ENCODE assay signal across 9 mouse cellular contexts in genomic region chr17:45584939-45585678, GRCm38 (mm10). TPM values are rescaled to one million over a fixed set of nuclear protein-coding genes. Genes with fewer than 3 reads are reported as not detected.
DNase-seq lines count a peak whose midpoint lies in the region; ATAC-seq lines count a peak whose summit lies in the region.
"Had no signal": no experiment of that assay in that cellular context is flagged by ENCODE, and none has a peak within 500 bp of the region (broad histone marks: within the 10 kb centered on the region; RNA-seq: fewer than 3 reads in every experiment).

No protein-coding gene starts in this region.

- peaks cover 29% of the 10 kb centered on the region for H3K4me1 ChIP-seq in midbrain, embryonic 10.5 days

- 13% methylated on average over 14 of the region's 14 CpGs for whole genome bisulfite sequencing in midbrain, embryonic 10.5 days

- H3K27ac ChIP-seq in midbrain, embryonic 10.5 days (replicated peaks): peak overlapping the region; percentile 85

- intact Hi-C loops in gastrocnemius, postnatal 14 days (cut with DNase I; ENCODE audit: low total_unique reads): loop anchor here (5.0 kb wide), 1 partner anchor 47 kb away; no protein-coding TSS in a partner anchor
- intact Hi-C loops in left cerebral cortex, postnatal 4 days (cut with DNase I): loop anchor here (5.0 kb wide), 2 partner anchors 42 to 57 kb away; no protein-coding TSS in a partner anchor

- peak overlapping the region; percentile 19; the same call in 1 of the 2 replicates for H3K4me3 ChIP-seq in midbrain, embryonic 10.5 days

- peak; percentile 47 for ATAC-seq in common myeloid progenitor, adult 5-6 weeks (replicated peaks; ENCODE audit: low read depth, poor library complexity, severe bottlenecking)
- no peak; the same call in 1 of the 2 replicates for ATAC-seq in megakaryocyte-erythroid progenitor cell, adult 5-6 weeks (replicated peaks; ENCODE audit: low FRiP score, low TSS enrichment, poor library complexity, severe bottlenecking)

- peaks cover 38% of the 10 kb centered on the region for H3K36me3 ChIP-seq in midbrain, embryonic 10.5 days

- DNase-seq in T-cell, adult 2 months (ENCODE audit: low spot score): peak; percentile 63
- peak; percentile 85 for DNase-seq in gastrocnemius, postnatal 14 days
- peak; percentile 70 for DNase-seq in induced T-regulatory cell, adult 2 months (ENCODE audit: low read depth)
- peak; percentile 88 for DNase-seq in left cerebral cortex, postnatal 4 days
- DNase-seq in midbrain, embryonic 10.5 days (ENCODE audit: low spot score): peak; percentile 85
- peak; percentile 85 for DNase-seq in skeletal muscle tissue, adult 2 months (ENCODE audit: low read depth, low spot score)

- no peaks in the 10 kb centered on the region for H3K27me3 ChIP-seq in midbrain, embryonic 10.5 days (ENCODE audit: low read depth, poor library complexity, severe bottlenecking)

- H3K9me3 ChIP-seq in midbrain, embryonic 10.5 days (replicated peaks): peaks cover 8% of the 10 kb centered on the region; the same call in 1 of the 2 replicates

RNA-seq across cellular contexts. Expression of gene Hsp90ab1, which starts 12.0 kb away (rescaled TPM):
- total RNA-seq in common myeloid progenitor, adult 5-6 weeks (2017): 2,806 and 3,169 TPM in 2 replicates
- 100 to 1,000 TPM; 735 to 778 TPM for total RNA-seq in gastrocnemius, postnatal 14 days (2021)
- 1,000 to 10,000 TPM; 1,680 to 1,682 TPM for total RNA-seq in left cerebral cortex, postnatal 4 days (2021)
- 1,780 and 2,044 TPM in 2 replicates for polyA plus RNA-seq in midbrain, embryonic 10.5 days (2016; fragmentation: Nextera tagmentation; extraction: Ambion mirVana)
- total RNA-seq in megakaryocyte-erythroid progenitor cell, adult 5-6 weeks (2014; fragmentation: Nextera tagmentation): 1,847 and 1,911 TPM in 2 replicates
- 2,660 and 3,319 TPM in 2 replicates for total RNA-seq in megakaryocyte-erythroid progenitor cell, adult 5-6 weeks (2017)

RNA-seq across cellular contexts. Expression of gene Slc29a1, which starts 14.3 kb away (rescaled TPM):
- 80.6 and 109 TPM in 2 replicates for total RNA-seq in common myeloid progenitor, adult 5-6 weeks (2017)
- total RNA-seq in gastrocnemius, postnatal 14 days (2021): 10 to 100 TPM; 59.2 to 71.6 TPM
- 10 to 100 TPM; 68.8 to 69.9 TPM for total RNA-seq in left cerebral cortex, postnatal 4 days (2021)
- 62.9 and 70.6 TPM in 2 replicates for polyA plus RNA-seq in midbrain, embryonic 10.5 days (2016; fragmentation: Nextera tagmentation; extraction: Ambion mirVana)
- total RNA-seq in megakaryocyte-erythroid progenitor cell, adult 5-6 weeks (2014; fragmentation: Nextera tagmentation): 166 and 176 TPM in 2 replicates
- 89.2 and 171 TPM in 2 replicates for total RNA-seq in megakaryocyte-erythroid progenitor cell, adult 5-6 weeks (2017)

RNA-seq across cellular contexts. Expression of gene Mymx, which starts 16.8 kb away (rescaled TPM):
- total RNA-seq in common myeloid progenitor, adult 5-6 weeks (2017): not detected in 2 replicates
- total RNA-seq in gastrocnemius, postnatal 14 days (2021): 1 to 10 TPM; 6.2 to 7.3 TPM
- not detected for total RNA-seq in left cerebral cortex, postnatal 4 days (2021)
- polyA plus RNA-seq in midbrain, embryonic 10.5 days (2016; fragmentation: Nextera tagmentation; extraction: Ambion mirVana): 0.21 and 0.39 TPM in 2 replicates
- not detected in 2 replicates for total RNA-seq in megakaryocyte-erythroid progenitor cell, adult 5-6 weeks (2014; fragmentation: Nextera tagmentation)
- total RNA-seq in megakaryocyte-erythroid progenitor cell, adult 5-6 weeks (2017): not detected in 2 replicates
- total RNA-seq: layer of hippocampus, adult 8-10 months had no signal

RNA-seq across cellular contexts. Expression of gene Slc35b2, which starts 21.4 kb away (rescaled TPM):
- 49.6 and 93.8 TPM in 2 replicates for total RNA-seq in common myeloid progenitor, adult 5-6 weeks (2017)
- 10 to 100 TPM; 25.6 to 28.6 TPM for total RNA-seq in gastrocnemius, postnatal 14 days (2021)
- total RNA-seq in left cerebral cortex, postnatal 4 days (2021): 10 to 100 TPM; 39.2 to 40.2 TPM
- polyA plus RNA-seq in midbrain, embryonic 10.5 days (2016; fragmentation: Nextera tagmentation; extraction: Ambion mirVana): 122 and 124 TPM in 2 replicates
- 46.9 and 74.5 TPM in 2 replicates for total RNA-seq in megakaryocyte-erythroid progenitor cell, adult 5-6 weeks (2014; fragmentation: Nextera tagmentation)
- 27.7 and 60.3 TPM in 2 replicates for total RNA-seq in megakaryocyte-erythroid progenitor cell, adult 5-6 weeks (2017)

RNA-seq across cellular contexts. Expression of gene Nfkbie, which starts 29.6 kb away (rescaled TPM):
- 10.1 and 11.0 TPM in 2 replicates for total RNA-seq in common myeloid progenitor, adult 5-6 weeks (2017)
- total RNA-seq in gastrocnemius, postnatal 14 days (2021): 1 to 10 TPM; 1.1 to 1.4 TPM
- total RNA-seq in left cerebral cortex, postnatal 4 days (2021): 1 to 10 TPM; 2.4 to 2.7 TPM
- polyA plus RNA-seq in midbrain, embryonic 10.5 days (2016; fragmentation: Nextera tagmentation; extraction: Ambion mirVana): 8.6 and 9.2 TPM in 2 replicates
- total RNA-seq in megakaryocyte-erythroid progenitor cell, adult 5-6 weeks (2014; fragmentation: Nextera tagmentation): 4.2 and 6.0 TPM in 2 replicates
- total RNA-seq in megakaryocyte-erythroid progenitor cell, adult 5-6 weeks (2017): 3.2 and 3.9 TPM in 2 replicates
